Mouse (Mus musculus) liver, embryonic 14.5 days (tissue): ENCODE data around the gene Mfrp. TPM values are rescaled to one million over a fixed set of nuclear protein-coding genes. Genes with fewer than 3 reads are reported as not detected.
A peak's percentile ranks its signal among the peaks of the same experiment; 100 is the strongest.

Experiments
- ATAC-seq: fragments of 200-750 bp; cut with Nextera tagmentation; 2 replicates; pipeline ENCODE4 v1.8.0; 2017; ENCODE audit warnings: moderate number of reproducible peaks, mild to moderate bottlenecking, moderate library complexity; ENCODE audit not compliant: insufficient read depth
- DNase-seq, 3 experiments: peaks; one replicate each; pipeline ENCODE4 v3.0.0-alpha.2; 2012 to 2013; ENCODE audit warnings: low read depth in 3 of 3, low spot score in 3 of 3
- H3K27ac ChIP-seq: fragments of 300-500 bp; sonication (generic); 2 replicates; pipeline ENCODE4 v1.5.1; 2014; ENCODE audit warnings: moderate library complexity, mild to moderate bottlenecking, control low read depth, inconsistent platforms
- H3K27me3 ChIP-seq: fragments of 300-500 bp; sonication (generic); 2 replicates; pipeline ENCODE4 v1.6.1; 2014; ENCODE audit warnings: mild to moderate bottlenecking, low read length, moderate library complexity; ENCODE audit not compliant: control insufficient read depth, insufficient read depth
- H3K36me3 ChIP-seq: fragments of 300-500 bp; sonication (generic); replicated peaks from 2 replicates; pipeline ENCODE4 v1.6.1; 2014; ENCODE audit warnings: low read depth; ENCODE audit not compliant: control insufficient read depth, insufficient read depth
- H3K4me1 ChIP-seq, 2 experiments: fragments of 200-500 bp in 1 of 2; fragments of 300-500 bp in 1 of 2; sonication (generic) in 1 of 2; replicated peaks; 2 replicates each; pipeline ENCODE4 v1.6.1; 2012 to 2014; ENCODE audit warnings: antibody characterized with exemption in 1 of 2, inconsistent platforms in 1 of 2, low read length in 1 of 2; ENCODE audit not compliant: control insufficient read depth in 2 of 2, insufficient read depth in 2 of 2
- H3K4me2 ChIP-seq: fragments of 300-500 bp; sonication (generic); 2 replicates; pipeline ENCODE4 v1.6.1; 2014; ENCODE audit warnings: low read depth, mild to moderate bottlenecking, control low read depth, moderate library complexity
- H3K4me3 ChIP-seq, 2 experiments: fragments of 200-500 bp in 1 of 2; fragments of 300-500 bp in 1 of 2; sonication (generic) in 1 of 2; 2 replicates each; pipeline ENCODE4 v1.5.1; 2012 to 2014; ENCODE audit warnings: low read depth in 2 of 2, low read length in 2 of 2, mild to moderate bottlenecking in 2 of 2, control low read depth in 1 of 2, inconsistent platforms in 1 of 2, moderate library complexity in 1 of 2; ENCODE audit not compliant: insufficient read depth in 1 of 2
- H3K9ac ChIP-seq: fragments of 300-500 bp; sonication (generic); replicated peaks from 2 replicates; pipeline ENCODE4 v1.6.1; 2014; ENCODE audit warnings: mild to moderate bottlenecking, control low read depth, moderate library complexity
- H3K9me3 ChIP-seq: fragments of 300-500 bp; sonication (generic); 2 replicates; pipeline ENCODE4 v1.6.1; 2016; ENCODE audit warnings: low read length, mixed read lengths; ENCODE audit not compliant: control insufficient read depth
- CTCF ChIP-seq: IDR thresholded peaks from 2 replicates; pipeline ENCODE4 v1.5.1; 2016; ENCODE audit warnings: antibody characterized with exemption, low read depth, control low read depth
- EP300 ChIP-seq: IDR thresholded peaks from 2 replicates; pipeline ENCODE4 v1.6.1; 2016; ENCODE audit warnings: antibody characterized with exemption, low read depth
- WGBS: fragments of 180-500 bp; shearing (Covaris S2); extraction: QIAGEN DNeasy Blood & Tissue Kit; methylation state at CpG from one replicate; pipeline ENCODE4 v1.1.7; 2014; ENCODE audit not compliant: insufficient replicate concordance; 5-methylcytosine and 5-hydroxymethylcytosine counted together
- polyA plus RNA-seq, 2 experiments: library from polyadenylated mRNA; depleted of rRNA in 1 of 2; stranded (reverse) in 1 of 2; unstranded in 1 of 2; fragments of >200 nt; fragmentation: Nextera tagmentation in 1 of 2; extraction: Ambion mirVana in 1 of 2; gene quantifications; 2 replicates each; pipeline versions ENCODE4 v1.2.1 to v1.2.3; 2012 to 2014

The Mfrp gene
- polyA plus RNA-seq, 2 experiments: not detected

DNA sequence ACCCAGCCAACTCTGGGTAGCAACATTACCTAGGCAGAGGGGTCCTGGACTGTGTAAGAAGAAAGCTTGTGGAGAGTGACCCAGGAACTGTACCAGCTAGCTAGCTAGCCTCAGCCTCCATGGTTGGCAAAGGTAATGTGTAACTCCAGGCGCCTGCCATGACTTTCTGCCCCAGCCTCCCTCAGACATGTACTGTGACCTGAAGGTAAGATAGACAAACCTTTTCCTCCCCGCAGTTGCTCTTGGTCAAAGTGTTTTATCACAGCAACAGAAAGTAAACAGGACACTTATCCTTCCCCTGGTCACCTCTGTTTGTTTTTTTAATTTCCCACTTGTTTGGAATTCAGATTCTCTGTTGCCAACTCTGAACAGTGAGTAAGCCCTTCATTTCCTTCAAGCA is 12.9 kb downstream of the Mfrp start:
- Histone ChIP-seq H3K9ac (no peak overlapping the region; the same call in 1 of the 2 replicates), H3K36me3 (no peaks in the 10 kb centered on the region), H3K4me1 (peaks cover 7 to 11% of the 10 kb centered on the region in 2 experiments; a peak in 3 of 4 replicates), H3K4me2 (no peak overlapping the region), H3K27me3 (no peaks in the 10 kb centered on the region), H3K27ac (peak overlapping the region; percentile 14; the same call in 1 of the 2 replicates), H3K4me3 (no peak overlapping the region), H3K9me3 (no peaks in the 10 kb centered on the region)
- TF ChIP-seq EP300: no peak
- TF ChIP-seq CTCF: no peak
- ATAC-seq (no peak), DNase-seq (no peak)
- WGBS: 49% methylated on average over 2 of the region's 2 CpGs

DNA sequence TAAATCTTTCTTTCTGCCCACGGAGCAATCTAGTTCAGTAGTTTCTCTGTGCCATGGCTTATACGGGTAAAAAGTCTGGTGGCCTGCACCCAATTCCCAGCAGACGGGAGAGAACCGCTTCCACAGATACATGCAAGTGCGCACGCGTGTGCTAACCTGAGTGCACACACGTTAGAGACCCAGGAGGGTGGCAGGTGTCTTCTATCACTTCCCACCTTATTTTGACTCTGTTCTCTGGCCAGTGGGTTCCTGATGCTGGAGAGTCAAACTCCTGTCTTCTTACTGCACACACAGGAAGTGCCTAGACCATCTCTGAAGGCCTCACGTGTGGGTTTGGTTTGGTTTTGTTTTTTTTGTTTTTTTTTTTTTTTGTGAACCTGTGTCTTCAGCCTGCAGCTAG is 14.1 kb downstream of the Mfrp start:
- WGBS: 76% methylated on average over 9 of the region's 9 CpGs

DNA sequence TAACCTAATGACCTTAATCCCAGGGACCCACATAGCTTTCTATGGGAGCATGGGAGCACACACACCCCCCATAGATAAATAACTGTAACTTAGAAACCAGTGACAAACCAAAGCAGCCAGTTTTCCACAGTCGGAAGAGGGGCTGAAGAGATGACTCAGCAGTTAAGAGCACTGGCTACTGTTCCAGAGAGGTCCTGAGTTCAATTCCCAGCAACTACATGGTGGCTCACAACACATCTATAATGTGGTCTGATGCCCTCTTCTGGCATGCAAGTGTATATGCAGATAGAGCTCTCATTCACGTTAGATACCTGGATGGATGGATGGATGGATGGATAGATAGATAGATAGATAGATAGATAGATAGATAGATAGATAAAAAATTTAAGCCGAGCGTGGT is 14.7 kb downstream of the Mfrp start:
- TF ChIP-seq EP300 (no peak), CTCF (peak; percentile 39)
- DNase-seq (no peak), ATAC-seq (no peak)
- H3K4me1 ChIP-seq: peaks cover 2 to 7% of the 10 kb centered on the region in 2 experiments; a peak in 3 of 4 replicates
- H3K27me3 ChIP-seq: no peaks in the 10 kb centered on the region
- WGBS: 65% methylated on average over 4 of the region's 4 CpGs
- H3K4me2 ChIP-seq: no peak overlapping the region
- no peak overlapping the region for H3K9ac ChIP-seq
- no peaks in the 10 kb centered on the region for H3K36me3 ChIP-seq
- H3K9me3 ChIP-seq: no peaks in the 10 kb centered on the region
- no peak overlapping the region for H3K4me3 ChIP-seq
- H3K27ac ChIP-seq: no peak overlapping the region

More for the DNA sequence above, 14.1 kb downstream of the Mfrp start:
- H3K9ac ChIP-seq: no peak overlapping the region
- DNase-seq (no peak), ATAC-seq (no peak)
- no peaks in the 10 kb centered on the region for H3K27me3 ChIP-seq
- no peak overlapping the region for H3K4me2 ChIP-seq
- H3K36me3 ChIP-seq: no peaks in the 10 kb centered on the region
- no peak overlapping the region for H3K4me3 ChIP-seq
- no peaks in the 10 kb centered on the region for H3K9me3 ChIP-seq
- H3K27ac ChIP-seq: no peak overlapping the region
- peaks cover 2 to 7% of the 10 kb centered on the region in 2 experiments; a peak in 3 of 4 replicates for H3K4me1 ChIP-seq
- TF ChIP-seq CTCF (no peak), EP300 (no peak)

DNA sequence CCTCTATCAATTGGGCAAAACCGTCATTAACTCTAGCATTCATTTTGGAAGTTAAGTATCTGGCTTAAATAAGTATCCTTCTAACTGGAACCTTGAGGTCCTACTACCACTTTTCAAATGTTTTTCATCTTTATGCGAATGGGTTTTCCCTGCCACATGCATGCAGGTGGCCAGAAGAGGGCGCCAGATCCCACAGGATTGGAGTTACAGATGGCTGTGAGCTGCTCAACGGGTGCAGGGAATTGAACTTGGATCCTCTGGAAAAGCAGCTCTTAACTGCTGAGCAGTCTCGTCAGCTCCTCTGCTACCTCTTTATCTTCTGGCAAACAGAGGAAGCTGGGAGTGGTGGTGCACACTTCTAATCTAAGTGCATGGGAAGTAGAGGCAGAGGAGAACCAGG is 17.5 kb downstream of the Mfrp start:
- Histone ChIP-seq H3K27ac (no peak overlapping the region), H3K4me2 (no peak overlapping the region), H3K9me3 (no peaks in the 10 kb centered on the region), H3K4me3 (no peak overlapping the region), H3K36me3 (no peaks in the 10 kb centered on the region), H3K9ac (no peak overlapping the region), H3K4me1 (peaks cover 2 to 4% of the 10 kb centered on the region in 2 experiments; a peak in 3 of 4 replicates), H3K27me3 (no peaks in the 10 kb centered on the region)
- TF ChIP-seq CTCF (peak; percentile 89), EP300 (no peak)
- WGBS: 39% methylated on average over 5 of the region's 5 CpGs
- ATAC-seq (no peak), DNase-seq (peak in 1 of 3 experiments; percentile 37)

DNA sequence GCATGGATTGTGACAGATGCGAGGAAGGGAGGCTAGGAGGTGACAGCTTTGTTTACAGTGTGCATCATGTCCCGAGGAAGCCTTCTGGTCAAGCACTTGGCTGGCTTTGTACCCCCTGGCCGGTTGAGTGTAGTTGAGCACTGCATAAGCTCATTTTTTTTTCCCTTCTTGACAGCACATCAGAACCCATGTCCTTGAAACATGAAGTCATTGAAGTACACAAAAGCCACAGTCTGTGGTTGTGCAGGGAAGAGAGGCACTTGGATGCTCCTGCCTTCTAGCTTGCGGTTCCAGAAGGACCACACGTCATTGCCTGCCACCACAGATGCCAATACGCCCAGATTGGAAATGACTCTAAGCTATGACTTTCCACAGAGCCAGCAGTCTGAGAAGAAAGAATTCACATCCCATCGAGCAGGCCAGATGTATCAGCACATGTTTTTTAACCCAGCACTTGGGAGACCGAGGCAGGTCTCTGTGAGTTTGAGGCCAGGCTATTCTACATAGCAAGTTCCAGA is 18.5 kb downstream of the Mfrp start:
- DNase-seq (no peak), ATAC-seq (no peak)
- Histone ChIP-seq H3K36me3 (no peaks in the 10 kb centered on the region), H3K9ac (no peak overlapping the region), H3K4me3 (no peak overlapping the region), H3K9me3 (no peaks in the 10 kb centered on the region), H3K27ac (no peak overlapping the region), H3K4me1 (no peaks in the 10 kb centered on the region; a peak in 1 of 4 replicates), H3K4me2 (no peak overlapping the region), H3K27me3 (no peaks in the 10 kb centered on the region)
- 60% methylated on average over 8 of the region's 8 CpGs for WGBS
- no peak for TF ChIP-seq CTCF
- TF ChIP-seq EP300: no peak
